8 mouse cellular contexts compared by ENCODE assay signal in the genomic region with DNA sequence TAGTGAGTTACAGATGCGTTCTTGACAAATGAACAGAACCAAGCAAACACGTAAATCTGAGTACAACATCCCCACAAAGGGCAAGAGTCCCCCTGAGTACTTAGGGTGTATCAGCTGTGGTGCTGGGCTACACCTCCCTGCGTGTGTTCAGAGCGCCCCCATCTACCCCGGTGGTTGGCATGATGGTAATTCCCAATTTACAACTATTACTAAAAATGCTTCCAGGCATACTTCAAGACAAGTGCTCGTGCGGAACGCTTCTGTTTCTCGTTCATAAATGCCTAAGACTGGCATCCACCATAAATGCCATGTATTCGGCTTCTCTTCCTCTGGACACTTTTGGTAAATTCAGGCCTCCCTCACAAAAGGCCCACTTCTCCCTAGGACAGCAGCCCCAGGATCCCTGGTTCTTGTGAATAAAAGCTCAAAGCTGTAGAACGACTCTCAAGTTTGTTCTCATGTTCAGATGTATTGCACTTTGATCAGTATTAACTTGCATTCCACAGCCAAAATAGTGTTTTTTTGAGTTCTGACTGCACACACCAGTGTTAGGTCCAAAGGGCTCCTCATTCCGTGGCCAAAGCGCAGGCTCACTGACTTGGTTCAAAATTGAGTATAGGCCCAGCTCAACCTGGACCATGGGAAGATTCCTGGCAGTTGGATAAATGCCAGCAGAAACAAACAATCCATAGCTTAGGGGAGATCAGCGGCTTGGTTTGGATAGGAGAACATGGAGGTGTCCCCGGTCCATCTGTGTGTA. TPM values are rescaled to one million over a fixed set of nuclear protein-coding genes. Genes with fewer than 3 reads are reported as not detected.
DNase-seq lines count a peak whose midpoint lies in the region; TF ChIP-seq lines count a peak whose summit lies in the region.

No protein-coding gene starts in this region.

- peak overlapping the region; percentile 61 for H3K4me3 ChIP-seq in forebrain, embryonic 10.5 days
- peak overlapping the region; percentile 56 for H3K4me3 ChIP-seq in layer of hippocampus, adult 2 months

- H3K9me3 ChIP-seq in forebrain, embryonic 10.5 days = no peaks in the 10 kb centered on the region

- peaks cover 42% of the 10 kb centered on the region for H3K36me3 ChIP-seq in forebrain, embryonic 10.5 days (replicated peaks)

- H3K27me3 ChIP-seq in forebrain, embryonic 10.5 days (ENCODE audit: poor library complexity, severe bottlenecking) = no peaks in the 10 kb centered on the region

- peak; percentile 58 for TF ChIP-seq CTCF in layer of hippocampus, adult 2 months (conservative IDR thresholded peaks at IDR 0.05)

- peak; percentile 62 for DNase-seq in A20 (ENCODE audit: low read depth, low spot score)
- DNase-seq in adipocyte (ENCODE audit: low spot score) = peak; percentile 40
- DNase-seq in forebrain, embryonic 10.5 days (ENCODE audit: extremely low spot score, low spot score) = peak; percentile 21
- DNase-seq in heart, postnatal 4 days = peak; percentile 49
- DNase-seq in layer of hippocampus, adult 2 months (ENCODE audit: low spot score in 2 of 2) = peak; percentile 5 to 31
- DNase-seq in lung, postnatal 14 days = peak; percentile 69
- DNase-seq in ovary, postnatal 10 days (ENCODE audit: low spot score) = peak; percentile 18
- DNase-seq in thymus, postnatal 25 days = peak; percentile 70

- H3K27ac ChIP-seq in forebrain, embryonic 10.5 days = peak overlapping the region; percentile 81
- peak overlapping the region; percentile 64 for H3K27ac ChIP-seq in layer of hippocampus, adult 2 months

- 42% methylated on average over 15 of the region's 15 CpGs for WGBS in forebrain, embryonic 10.5 days

- peaks cover 25% of the 10 kb centered on the region for H3K4me1 ChIP-seq in forebrain, embryonic 10.5 days

RNA-seq across cellular contexts. Expression of gene Slc35d2, which starts 0.6 kb away (rescaled TPM):
- 1.5 and 2.8 TPM in 2 replicates for polyA plus RNA-seq in forebrain, embryonic 10.5 days (2016; fragmentation: Nextera tagmentation; extraction: Ambion mirVana)
- 1 to 10 TPM; 3.2 to 3.3 TPM for total RNA-seq in heart, postnatal 4 days (2021)
- 1 to 10 TPM in 1 of 2 experiments, under 1 TPM in 1; 0.69 to 1.1 TPM for total RNA-seq in layer of hippocampus, adult 2 months (2021)

RNA-seq across cellular contexts. Expression of gene Zfp367, which starts 23.2 kb away (rescaled TPM):
- polyA plus RNA-seq in forebrain, embryonic 10.5 days (2016; fragmentation: Nextera tagmentation; extraction: Ambion mirVana) = 17.6 and 18.8 TPM in 2 replicates
- total RNA-seq in heart, postnatal 4 days (2021) = 10 to 100 TPM; 46.8 to 50.8 TPM
- 10 to 100 TPM; 15.9 to 18.7 TPM for total RNA-seq in layer of hippocampus, adult 2 months (2021)

RNA-seq across cellular contexts. Expression of gene Habp4, which starts 31.8 kb away (rescaled TPM):
- 13.7 and 16.3 TPM in 2 replicates for polyA plus RNA-seq in forebrain, embryonic 10.5 days (2016; fragmentation: Nextera tagmentation; extraction: Ambion mirVana)
- 10 to 100 TPM; 63.7 to 64.7 TPM for total RNA-seq in heart, postnatal 4 days (2021)
- total RNA-seq in layer of hippocampus, adult 2 months (2021) = 100 to 1,000 TPM; 147 to 149 TPM

RNA-seq across cellular contexts. Expression of gene Hsd17b3, which starts 40.8 kb away (rescaled TPM):
- 0.17 TPM in 1 of 2 replicates, not detected in the other for polyA plus RNA-seq in forebrain, embryonic 10.5 days (2016; fragmentation: Nextera tagmentation; extraction: Ambion mirVana)
- total RNA-seq in heart, postnatal 4 days (2021) = not detected
- total RNA-seq in layer of hippocampus, adult 2 months (2021) = not detected

Comparison
In these comparisons a context has a peak if more than half of its experiments do, and no peak if none do; other contexts are left out.
1. Peak in every context shown above with its lines: DNase-seq, H3K4me3 ChIP-seq and H3K27ac ChIP-seq.
2. DNase-seq: peak in every context shown above with its lines; median percentile 70 in thymus, postnatal 25 days; 69 in lung, postnatal 14 days; 62 in A20; 49 in heart, postnatal 4 days; 40 in adipocyte; 21 in forebrain, embryonic 10.5 days; 18 in layer of hippocampus, adult 2 months; 18 in ovary, postnatal 10 days.